Mouse (Mus musculus) WW6 (cell line): ENCODE results near the gene Babam2.
A peak's percentile ranks its signal among the peaks of the same experiment; 100 is the strongest.

Source experiments
- DNase-seq: peaks from one replicate; pipeline ENCODE4 v3.0.0-alpha.2; 2013; ENCODE audit warnings: low read depth, low spot score

The Babam2 gene

DNA sequence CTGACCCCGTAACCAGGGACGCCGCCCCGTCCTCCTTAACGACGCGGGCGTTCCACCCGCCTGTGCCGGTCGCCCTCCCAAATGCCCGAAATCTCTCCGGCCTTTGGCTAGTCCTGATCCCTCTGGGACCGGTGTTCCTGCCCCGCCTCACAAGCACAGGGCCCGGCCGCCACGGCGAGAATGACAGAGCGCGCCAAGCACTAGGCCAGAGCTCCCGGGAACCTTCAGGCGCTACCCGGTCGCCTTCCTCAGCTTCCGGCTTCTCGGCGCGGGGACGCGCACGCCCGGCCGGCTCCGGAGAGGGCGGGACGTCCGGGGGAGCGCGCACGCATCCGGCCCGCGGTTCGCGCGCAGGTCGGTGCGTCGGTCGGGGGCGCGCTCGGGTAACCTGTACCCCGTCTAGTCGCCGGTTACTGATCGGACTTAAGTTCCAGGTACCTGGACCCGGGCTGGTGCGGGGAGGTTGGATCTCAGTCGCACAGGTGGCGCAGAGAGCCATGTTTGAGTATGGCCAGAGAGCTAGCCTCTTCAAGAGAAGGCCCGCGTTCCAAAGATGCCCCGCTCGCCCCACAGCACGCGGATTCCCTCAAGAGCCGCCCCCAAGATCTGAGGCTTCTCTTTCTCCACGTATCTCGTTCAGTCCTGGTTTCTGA, at the start of gene Babam2:
Gene Babam2 (plus strand): TSS at position 41 of the 653 bp plus-strand sequence.
- DNase-seq = peak; percentile 74

- DNase-seq = no peak
Observed at GRCm38 (mm10) chr5:31650518-31651288, 46.8 kb upstream of the Babam2 start.

- DNase-seq = no peak
Observed at GRCm38 (mm10) chr5:31655688-31656190, 41.7 kb upstream of the Babam2 start.

- no peak for DNase-seq
Observed at GRCm38 (mm10) chr5:31666176-31666575, 31.3 kb upstream of the Babam2 start.

DNA sequence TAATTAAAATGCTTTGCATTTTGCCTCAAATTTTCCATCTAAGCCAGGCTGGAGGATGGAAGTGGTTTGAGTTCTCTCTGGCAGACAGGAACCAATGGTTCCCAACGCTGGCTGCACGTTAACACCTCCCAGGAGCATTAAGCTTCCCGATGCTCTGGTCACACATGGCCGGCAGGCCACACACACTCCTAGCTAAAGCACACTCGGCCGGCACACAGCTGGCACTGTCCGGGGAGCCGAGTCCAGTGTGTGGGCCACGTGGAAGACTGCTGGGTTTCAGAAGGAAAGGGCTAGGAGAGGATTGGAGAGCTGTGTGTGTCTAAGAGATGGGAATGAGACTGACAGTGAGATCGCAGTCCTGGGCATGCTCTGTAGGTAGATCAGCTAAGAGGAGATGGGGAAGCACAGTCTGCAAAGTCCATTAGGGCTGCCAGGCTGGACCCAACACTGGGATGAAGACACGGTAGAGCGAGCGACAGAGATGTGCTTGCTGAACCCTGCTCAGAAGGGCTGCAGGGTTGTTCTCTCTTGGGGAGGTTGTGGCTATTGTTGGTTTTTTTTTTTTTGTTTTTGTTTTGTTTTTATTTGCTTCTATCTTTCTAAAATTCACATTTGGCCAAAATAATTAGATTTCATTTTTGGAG, 29.0 kb upstream of the Babam2 start:
- DNase-seq = no peak

- no peak for DNase-seq
Observed at GRCm38 (mm10) chr5:31669984-31670383, 27.5 kb upstream of the Babam2 start.

- DNase-seq = no peak
Observed at GRCm38 (mm10) chr5:31671137-31671536, 26.3 kb upstream of the Babam2 start.

DNA sequence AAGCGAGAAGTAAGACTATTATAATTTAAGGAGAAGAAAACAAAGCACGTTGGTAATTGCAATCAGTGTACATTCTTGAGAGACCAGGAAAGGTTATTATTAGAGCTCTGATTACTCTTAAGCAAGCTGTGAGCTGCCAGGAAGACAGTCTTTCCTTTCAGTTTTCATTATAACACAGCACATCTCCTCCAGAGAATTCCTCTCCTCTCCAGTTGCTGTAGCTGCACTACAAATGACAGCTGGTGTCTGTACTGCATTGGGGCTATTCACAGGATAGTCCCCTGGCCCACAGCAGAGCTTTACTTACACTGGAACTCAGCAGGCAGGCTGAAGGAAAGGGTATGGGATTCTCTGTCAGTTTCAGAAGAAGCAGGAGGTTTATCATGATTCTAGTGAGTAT, 24.1 kb upstream of the Babam2 start:
- DNase-seq = no peak

DNA sequence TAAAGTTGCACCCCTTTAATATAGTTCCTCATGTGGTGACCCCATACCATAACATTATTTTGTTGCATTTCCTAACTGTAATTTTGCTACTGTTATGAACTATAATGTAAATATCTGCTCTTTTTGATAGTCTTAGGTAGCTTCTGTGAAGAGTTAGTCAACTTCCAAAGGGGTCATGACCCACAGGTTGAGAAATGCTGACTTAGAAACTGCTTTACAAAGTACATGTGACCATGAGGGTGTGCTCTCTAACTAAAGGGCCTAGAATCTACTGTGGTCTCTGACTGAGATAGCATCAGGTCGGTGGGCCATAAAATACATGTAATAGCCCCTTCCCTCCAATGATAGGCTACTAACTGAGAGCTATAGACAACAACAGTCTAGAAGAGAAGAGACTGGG, 19.5 kb upstream of the Babam2 start:
- DNase-seq = no peak

- DNase-seq = no peak
Observed at GRCm38 (mm10) chr5:31680183-31680582, 17.3 kb upstream of the Babam2 start.

- no peak for DNase-seq
Observed at GRCm38 (mm10) chr5:31682305-31682704, 15.2 kb upstream of the Babam2 start.

DNA sequence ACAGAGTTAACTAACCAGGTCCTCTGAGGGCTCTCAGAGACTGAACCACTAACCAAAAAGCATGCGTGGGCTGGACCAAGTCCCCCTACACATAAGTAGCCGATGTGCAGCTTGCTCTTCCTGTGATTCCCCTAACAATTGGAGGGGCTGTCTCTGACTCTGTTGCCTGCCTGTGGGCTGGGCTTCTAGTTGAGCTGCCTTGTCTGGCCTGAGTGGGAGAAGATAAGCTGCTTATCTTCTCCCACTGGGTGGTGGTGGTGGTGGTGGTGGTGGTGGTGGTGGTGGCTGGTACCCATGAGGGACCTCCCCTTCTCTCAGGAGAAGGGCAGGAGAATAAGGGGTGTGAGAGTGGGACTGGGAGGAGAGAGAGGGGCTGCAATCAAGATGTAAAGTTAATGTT, 11.4 kb upstream of the Babam2 start:
- DNase-seq = no peak

DNA sequence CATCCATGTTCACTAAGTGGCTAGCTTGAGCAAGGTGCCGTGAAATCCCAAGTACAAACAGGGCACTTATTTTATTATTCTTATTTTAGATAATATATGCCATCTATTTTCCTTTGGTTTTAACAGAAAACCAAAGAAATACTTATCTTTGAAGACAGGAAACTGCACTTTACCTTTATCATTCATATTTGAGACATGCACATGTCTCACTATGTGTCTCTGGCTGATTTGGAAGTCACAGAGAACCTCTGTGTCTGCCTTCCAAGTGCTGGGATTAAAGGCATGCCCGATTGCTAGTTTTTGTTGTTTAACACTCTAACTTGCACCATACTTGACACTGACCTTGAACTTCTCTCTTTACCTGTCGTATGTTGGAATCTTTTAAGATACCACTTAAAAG, 9.5 kb upstream of the Babam2 start:
- no peak for DNase-seq

DNA sequence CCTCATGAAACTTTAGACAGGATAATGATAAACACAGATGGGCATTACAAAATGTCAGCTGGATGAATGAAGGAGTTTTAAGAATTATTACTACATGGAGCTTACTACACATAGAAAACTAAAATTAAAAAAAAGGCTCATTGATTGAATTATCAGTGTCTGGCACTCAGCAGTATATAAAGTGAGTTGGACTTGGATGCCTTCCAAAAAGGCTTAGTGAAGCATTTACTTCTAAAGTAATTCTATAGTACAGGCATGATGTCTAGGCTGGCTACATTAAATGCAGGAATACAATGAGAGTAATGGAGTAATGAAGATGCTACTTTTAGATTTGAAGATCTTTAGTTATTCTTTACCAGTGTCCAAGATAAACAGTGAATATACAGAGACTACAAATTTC, 4.3 kb upstream of the Babam2 start:
- DNase-seq = no peak

DNA sequence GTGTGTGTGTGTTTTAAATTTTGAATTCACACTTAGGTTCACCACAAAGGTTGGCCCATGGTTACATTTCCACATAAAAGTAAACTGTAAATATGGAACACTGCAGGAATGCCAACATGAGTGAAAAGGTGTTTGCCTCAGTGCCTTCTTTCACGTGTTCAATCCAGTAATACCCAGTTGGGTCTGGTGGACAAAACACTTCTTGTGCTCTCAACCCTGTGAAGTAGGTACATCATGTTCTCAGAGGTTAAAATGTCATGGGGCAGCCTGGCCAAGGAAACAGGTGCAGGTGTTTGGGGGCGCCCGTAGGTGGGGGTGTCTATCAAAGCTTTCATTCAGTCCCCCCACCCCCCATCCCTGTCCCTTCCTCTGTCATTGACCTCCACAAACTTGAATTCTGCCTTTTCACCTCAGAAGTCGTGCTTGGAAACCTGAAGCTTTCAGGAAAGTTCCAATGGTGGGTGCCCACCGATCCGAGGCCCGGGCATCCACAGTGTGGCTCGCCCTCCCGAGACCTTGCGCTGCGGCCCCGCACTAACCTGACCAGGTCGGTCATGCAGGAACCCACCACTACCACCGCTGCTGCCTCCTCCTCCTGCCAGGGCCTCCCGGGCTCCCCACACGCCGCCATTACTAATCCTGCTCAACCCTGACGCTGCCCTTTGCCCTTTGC, 377 bp upstream of the Babam2 start, which contains the start of gene Rbks:
Gene Rbks (minus strand): TSS at position 657 of the 673 bp plus-strand sequence.
- DNase-seq = no peak

GRCm38 (mm10) chr5:31698297-31698726, 828 bp downstream of the Babam2 start:
- peak; percentile 45 for DNase-seq

GRCm38 (mm10) chr5:31698931-31699330, 1.4 kb downstream of the Babam2 start:
- DNase-seq = no peak

DNA sequence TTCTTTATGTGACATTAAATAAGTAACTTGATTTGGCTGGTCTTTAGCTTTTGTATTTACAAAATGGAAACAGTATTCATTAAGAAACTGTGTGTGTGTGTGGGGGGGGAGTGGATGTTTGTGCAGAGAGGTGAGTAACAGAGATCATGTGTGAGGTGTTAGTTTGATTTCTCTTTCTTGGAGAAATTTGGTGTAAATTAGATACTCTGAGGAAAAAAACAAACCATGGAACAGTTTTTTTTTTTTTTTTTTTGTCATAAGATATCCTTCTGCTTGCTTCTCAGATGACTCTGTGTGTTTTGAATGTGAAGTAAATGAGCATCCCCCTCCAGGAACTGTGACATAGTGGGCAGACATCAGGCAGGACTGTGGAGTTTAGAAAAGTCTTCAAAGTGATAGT, 1.9 kb downstream of the Babam2 start:
- no peak for DNase-seq

GRCm38 (mm10) chr5:31704971-31705370, 7.5 kb downstream of the Babam2 start:
- DNase-seq = no peak

- DNase-seq = no peak
Observed at GRCm38 (mm10) chr5:31706826-31707225, 9.3 kb downstream of the Babam2 start.

GRCm38 (mm10) chr5:31709389-31709788, 11.9 kb downstream of the Babam2 start:
- DNase-seq = no peak

GRCm38 (mm10) chr5:31713280-31713711, 15.8 kb downstream of the Babam2 start:
- DNase-seq = no peak
